Mouse (Mus musculus) adrenal gland (tissue): ENCODE measurements around the gene Mgl2.
"Not testable (repeated sequence)": the region's sequence is repeated elsewhere in the genome, so short reads cannot be mapped to it uniquely, and the experiment has no call there.

ENCODE experiments used
- intact Hi-C: fragments of 180-260 bp; cut with DNase I; formaldehyde crosslinking; loops from one replicate; pipeline ENCODE4 v1.15.1; 2025

Gene Mgl2

DNA sequence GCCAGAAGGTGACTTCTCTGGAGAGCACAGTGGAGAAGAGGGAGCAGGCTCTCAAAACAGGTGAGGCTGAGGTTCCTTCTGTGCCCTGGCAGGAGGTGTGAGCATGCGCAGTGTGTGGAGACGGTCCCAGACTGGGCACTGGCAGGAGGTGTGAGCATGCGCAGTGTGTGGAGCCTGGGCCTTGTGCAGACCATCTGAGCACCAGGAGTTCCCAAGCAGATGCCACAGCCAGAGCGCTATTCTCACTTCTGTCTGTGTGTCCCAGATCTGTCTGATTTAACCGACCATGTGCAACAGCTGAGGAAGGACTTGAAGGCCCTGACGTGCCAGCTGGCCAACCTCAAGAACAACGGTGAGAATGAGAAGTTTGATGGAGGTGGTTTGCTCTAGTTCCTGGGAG, 39.3 kb downstream of the Mgl2 start:
- intact Hi-C loops: not testable (repeated sequence)

DNA sequence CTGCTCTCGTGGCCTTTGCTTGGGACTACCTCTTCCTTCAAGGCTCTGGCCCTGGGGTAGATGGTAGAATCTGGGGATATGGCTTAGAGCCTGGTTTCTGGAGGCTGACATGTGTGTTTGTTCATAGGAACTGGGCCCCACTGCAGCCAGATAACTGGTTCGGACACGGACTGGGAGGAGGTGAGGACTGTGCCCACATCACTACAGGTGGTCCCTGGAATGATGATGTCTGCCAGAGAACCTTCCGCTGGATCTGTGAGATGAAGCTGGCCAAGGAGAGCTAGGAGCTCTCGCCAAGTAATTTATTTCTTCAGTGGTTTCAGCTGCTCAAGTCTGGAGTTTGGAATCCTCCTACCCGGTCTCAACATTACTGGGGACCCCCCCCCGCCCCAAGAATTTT, 40.2 kb downstream of the Mgl2 start:
- intact Hi-C loops: no loop called here

GRCm38 (mm10) chr11:70171181-70171580, 41.1 kb downstream of the Mgl2 start:
- intact Hi-C loops: no loop called here

DNA sequence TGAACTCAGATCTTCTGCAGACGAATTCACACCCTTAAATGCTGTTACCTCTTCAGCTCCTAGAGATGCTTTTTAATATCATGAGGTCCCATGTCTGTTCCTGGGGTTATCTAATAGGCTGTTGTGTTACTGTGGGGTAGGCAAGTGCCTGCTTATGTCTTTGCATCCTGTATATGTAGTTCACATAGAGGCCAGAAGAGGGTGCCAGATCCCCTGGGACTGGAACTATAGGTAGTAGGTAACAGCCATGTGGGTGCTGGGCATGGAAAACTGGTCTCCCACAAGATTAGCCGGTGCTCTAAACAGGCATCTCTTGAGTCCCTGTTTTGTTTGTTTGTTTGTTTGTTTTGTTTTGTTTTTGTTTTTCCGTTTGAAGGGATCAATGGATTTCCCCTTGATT, 41.7 kb downstream of the Mgl2 start:
- intact Hi-C loops: no loop called here

DNA sequence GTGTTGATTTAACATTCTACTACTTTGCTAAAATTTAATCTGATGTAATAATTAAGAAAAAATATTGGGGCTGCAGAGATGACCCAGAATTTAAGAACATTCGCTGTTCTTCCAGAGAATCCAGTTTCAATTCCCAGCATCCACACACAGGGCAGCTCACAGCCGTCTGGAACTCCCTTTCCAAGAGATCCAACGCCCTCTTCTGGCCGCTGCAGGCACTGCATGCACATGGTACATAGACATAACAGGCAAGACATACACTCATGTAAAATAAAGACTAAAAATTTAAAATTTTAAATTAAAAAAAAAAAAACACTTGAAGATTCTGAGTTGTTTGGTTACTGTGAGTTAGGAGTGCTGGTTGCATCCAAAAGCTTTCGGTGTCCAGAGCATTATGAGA, 42.2 kb downstream of the Mgl2 start:
- intact Hi-C loops: no loop called here

DNA sequence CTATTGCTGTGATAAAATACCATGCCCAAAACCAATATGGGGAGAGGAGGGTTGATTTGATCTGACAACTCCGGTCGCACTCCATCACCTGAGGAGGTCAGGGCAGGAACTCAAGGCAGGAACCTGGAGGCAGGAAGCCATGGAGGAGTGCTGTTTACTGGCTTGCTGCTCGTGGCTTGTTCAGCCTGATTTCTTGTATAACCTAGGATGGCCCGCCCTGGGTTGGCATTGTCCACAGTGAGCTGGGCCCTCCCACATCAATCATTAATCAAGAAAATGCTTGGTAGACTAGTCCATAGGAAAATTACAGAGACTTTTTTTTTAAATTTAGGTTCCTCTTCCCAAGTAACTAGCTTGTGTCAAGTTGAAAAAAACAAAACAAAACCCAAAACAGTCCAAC, 44.4 kb downstream of the Mgl2 start:
- intact Hi-C loops: no loop called here

DNA sequence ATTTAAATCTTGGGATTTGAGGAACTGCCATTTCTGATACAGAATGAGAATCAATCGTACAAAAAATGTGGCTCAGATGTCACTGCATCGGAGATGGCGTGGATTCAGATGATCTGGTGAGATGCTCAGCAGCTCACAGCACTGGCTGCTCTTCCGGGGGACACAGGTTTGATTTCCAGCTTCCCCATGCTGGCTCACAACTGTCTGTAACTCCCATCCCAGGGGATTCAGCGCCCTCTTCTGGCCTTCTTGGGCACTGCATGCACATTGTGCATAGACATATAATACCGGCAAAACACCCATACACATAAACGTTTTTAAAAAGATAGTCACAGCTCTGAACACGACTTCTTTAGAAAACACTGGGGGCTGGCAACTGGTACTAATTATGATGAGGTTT, 47.5 kb downstream of the Mgl2 start:
- intact Hi-C loops: loop anchor here (1.0 to 5.0 kb wide), 3 partner anchors 35 to 120 kb away; partner anchors contain the start of gene Slc16a11

DNA sequence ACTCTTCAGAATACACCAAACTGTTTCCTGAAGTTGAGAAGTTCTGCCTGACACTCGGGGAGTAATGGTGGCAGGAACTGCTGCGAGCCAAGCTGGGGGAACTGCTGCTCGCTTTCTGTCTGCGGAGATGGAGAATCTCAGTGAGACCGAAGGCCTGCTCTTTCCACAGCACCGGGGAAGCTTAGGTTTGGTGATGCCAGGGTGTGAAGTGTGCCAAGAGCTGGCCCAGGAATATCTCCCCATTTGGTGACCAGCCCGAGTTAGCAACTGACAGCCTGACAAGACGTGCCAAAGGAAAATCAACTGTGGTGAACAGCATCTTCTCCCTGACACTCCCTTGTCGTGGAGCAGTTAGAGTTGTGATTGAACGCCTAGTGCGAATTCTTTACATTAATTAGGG, 48.2 kb downstream of the Mgl2 start:
- intact Hi-C loops: loop anchor here (1.0 to 5.0 kb wide), 3 partner anchors 34 to 121 kb away; partner anchors contain the start of gene Slc16a11

DNA sequence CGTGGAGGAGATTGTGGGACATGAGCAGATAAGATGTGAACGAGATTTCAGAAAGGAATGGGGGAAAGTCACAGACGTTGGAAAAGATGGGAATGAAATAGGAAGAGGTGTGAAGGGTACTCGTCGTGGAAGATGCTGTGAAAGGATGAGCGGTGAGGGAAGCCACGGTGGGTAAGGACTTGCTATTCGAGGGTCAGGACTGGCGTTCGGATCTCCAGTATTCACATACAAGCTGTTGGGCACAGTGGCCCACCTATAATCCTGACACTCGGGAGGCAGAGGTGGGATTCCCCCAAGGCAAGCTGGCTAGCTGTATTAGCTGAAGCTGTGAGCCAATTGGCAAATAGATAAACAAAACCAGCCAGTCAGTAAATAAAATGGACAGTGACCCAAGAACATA, 48.6 kb downstream of the Mgl2 start:
- intact Hi-C loops: loop anchor here (1.0 to 5.0 kb wide), 3 partner anchors 34 to 121 kb away; partner anchors contain the start of gene Slc16a11

- intact Hi-C loops: loop anchor here (5.0 kb wide), 2 partner anchors 33 to 122 kb away; partner anchors contain the start of gene Slc16a11
Measured at GRCm38 (mm10) chr11:70179401-70179800, 49.3 kb downstream of the Mgl2 start.

DNA sequence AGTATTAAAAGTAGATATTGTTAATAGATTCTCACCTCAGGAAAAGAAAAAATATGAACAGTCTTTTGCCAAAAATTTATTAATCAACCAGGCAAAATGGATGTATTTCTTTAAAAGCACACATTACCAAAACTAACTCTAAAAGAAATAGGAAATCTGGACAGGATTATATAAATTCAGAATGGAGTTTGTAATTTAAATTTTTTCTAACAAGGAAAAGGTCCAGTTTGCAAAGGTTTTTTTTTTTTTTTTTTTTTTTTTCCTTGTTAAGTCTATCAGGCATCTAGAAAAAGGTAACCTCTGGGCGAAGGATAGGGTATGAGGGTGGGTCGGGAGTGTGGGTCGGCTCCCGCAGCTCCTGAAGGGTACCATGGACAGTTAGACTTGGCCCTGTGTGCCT, 50.4 kb downstream of the Mgl2 start:
- intact Hi-C loops: no loop called here

DNA sequence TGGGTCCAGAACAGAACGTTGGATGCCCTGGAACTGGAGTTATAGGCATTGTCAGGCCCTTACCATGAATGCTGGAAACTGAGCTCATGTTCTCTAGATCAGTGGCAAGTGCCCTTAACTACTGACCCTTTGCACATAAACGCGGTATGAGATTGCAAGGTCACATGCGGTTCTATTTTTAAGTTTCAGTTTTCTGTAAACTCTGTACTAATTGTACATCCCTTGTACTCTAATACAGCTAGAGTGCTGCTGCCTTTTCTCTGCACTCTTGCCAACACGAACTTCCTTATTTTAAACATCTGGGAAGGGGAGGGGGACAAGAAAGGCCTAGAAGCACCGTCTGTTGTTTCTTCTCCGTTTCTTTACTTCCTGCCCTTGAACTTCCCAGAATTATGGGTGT, 55.0 kb downstream of the Mgl2 start:
- intact Hi-C loops: no loop called here
